Mouse (Mus musculus): ENCODE results near the gene Grip2.

DNA sequence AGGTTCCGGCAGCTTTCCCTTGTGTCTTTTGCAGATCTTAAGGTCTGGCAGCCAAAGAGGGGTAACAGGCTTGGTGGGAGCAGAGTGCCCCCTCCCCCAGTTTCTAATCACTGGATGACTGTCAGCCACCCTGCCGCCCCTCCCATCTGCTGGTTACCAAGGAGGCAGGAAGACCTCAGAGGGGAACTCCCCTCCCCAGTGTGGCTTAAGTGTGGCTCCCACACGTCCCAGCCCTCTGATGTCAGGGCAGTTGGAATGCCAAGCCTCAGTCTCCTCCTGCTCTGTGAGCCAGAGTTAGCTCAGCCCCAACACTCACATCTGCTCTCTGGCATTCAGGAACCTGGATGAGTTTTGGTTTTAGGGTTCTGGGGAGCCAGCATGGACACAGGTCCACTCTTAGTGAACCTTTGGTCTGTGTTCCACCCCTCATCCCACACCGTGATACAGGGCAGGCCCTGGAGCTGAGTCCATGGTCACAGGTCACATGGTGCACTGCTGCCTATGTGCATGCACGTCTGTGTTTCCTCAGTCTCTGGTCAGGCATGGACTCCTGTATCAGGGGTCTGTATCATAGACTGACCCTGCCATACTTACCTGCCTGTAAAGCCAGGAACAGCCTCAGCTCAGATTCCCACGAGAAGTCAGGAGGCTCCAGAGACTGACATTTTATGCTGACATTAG, 98.0 kb downstream of the Grip2 start:
- no peak for TF ChIP-seq CTCF (IDR thresholded peaks at IDR 0.05; ENCODE audit: low read depth, low read length)
- no peak for TF ChIP-seq POLR2AphosphoS5 (IDR thresholded peaks at IDR 0.05; ENCODE audit: insufficient replicate concordance, low read depth, low read length)
